Mouse (Mus musculus) neural tube, embryonic 12.5 days (tissue): ENCODE data around the gene Adprhl2. TPM values are rescaled to one million over a fixed set of nuclear protein-coding genes. Genes with fewer than 3 reads are reported as not detected.
A peak's percentile ranks its signal among the peaks of the same experiment; 100 is the strongest.

Experiments used
- ATAC-seq: fragments of 200-750 bp; cut with Nextera tagmentation; 2 replicates; pipeline ENCODE4 v1.8.0; 2017; ENCODE audit warnings: low read depth, mild to moderate bottlenecking, moderate TSS enrichment, moderate library complexity; ENCODE audit not compliant: low FRiP score
- H3K27ac ChIP-seq: fragments of 300-500 bp; sonication (generic); 2 replicates; pipeline ENCODE4 v1.5.1; 2016
- H3K27me3 ChIP-seq: fragments of 300-500 bp; sonication (generic); replicated peaks from 2 replicates; pipeline ENCODE4 v1.6.1; 2016; ENCODE audit warnings: mild to moderate bottlenecking
- H3K36me3 ChIP-seq: fragments of 300-500 bp; sonication (generic); 2 replicates; pipeline ENCODE4 v1.6.1; 2016; ENCODE audit warnings: mild to moderate bottlenecking
- H3K4me1 ChIP-seq: fragments of 300-500 bp; sonication (generic); 2 replicates; pipeline ENCODE4 v1.6.1; 2016
- H3K4me2 ChIP-seq: fragments of 300-500 bp; sonication (generic); replicated peaks from 2 replicates; pipeline ENCODE4 v1.6.1; 2016; ENCODE audit warnings: mild to moderate bottlenecking
- H3K4me3 ChIP-seq: fragments of 300-500 bp; sonication (generic); 2 replicates; pipeline ENCODE4 v1.5.1; 2016
- H3K9ac ChIP-seq: fragments of 300-500 bp; sonication (generic); 2 replicates; pipeline ENCODE4 v1.6.1; 2016; ENCODE audit warnings: mild to moderate bottlenecking
- H3K9me3 ChIP-seq: fragments of 300-500 bp; sonication (generic); 2 replicates; pipeline ENCODE4 v1.6.1; 2016; ENCODE audit warnings: mild to moderate bottlenecking
- WGBS: fragments of 180-500 bp; shearing (Covaris S2); methylation state at CpG from one replicate; pipeline ENCODE4 v1.1.7; 2016; 5-methylcytosine and 5-hydroxymethylcytosine counted together
- polyA plus RNA-seq: library from polyadenylated mRNA; unstranded; fragments of >200 nt; fragmentation: Nextera tagmentation; extraction: Ambion mirVana; gene quantifications from 2 replicates; pipeline ENCODE4 v1.2.1, GENCODE M21; 2016

Adprhl2 gene
- polyA plus RNA-seq, 1 experiment from 2014 or later = 70.3 TPM

DNA sequence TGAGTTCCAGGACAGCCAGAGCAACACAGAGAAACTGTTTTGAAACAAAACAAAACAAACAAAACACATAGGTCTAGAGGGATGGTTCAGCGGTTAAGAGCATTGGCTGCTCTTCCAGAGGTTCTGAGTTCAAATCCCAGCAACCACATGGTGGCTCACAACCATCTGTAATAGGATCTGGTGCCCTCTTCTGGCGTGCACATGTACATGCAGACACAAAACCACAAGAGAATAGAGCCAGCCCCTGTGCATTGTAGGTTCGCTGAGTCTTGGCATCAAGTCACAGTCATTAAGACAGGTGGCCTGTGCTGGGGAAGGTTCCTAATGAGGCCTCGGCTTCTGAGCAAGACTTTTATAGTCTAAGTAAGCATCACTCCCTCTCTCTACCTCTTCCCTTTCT lies 17.6 kb downstream of the Adprhl2 start:
- H3K9me3 ChIP-seq = peaks cover 6% of the 10 kb centered on the region
- no peak overlapping the region for H3K27ac ChIP-seq
- H3K27me3 ChIP-seq = peaks cover 42% of the 10 kb centered on the region
- H3K36me3 ChIP-seq = no peaks in the 10 kb centered on the region
- WGBS = 60% methylated on average over 4 of the region's 4 CpGs
- no peak for ATAC-seq
- H3K4me1 ChIP-seq = peaks cover 13% of the 10 kb centered on the region
- H3K4me3 ChIP-seq = no peak overlapping the region
- H3K9ac ChIP-seq = no peak overlapping the region
- H3K4me2 ChIP-seq = no peak overlapping the region

DNA sequence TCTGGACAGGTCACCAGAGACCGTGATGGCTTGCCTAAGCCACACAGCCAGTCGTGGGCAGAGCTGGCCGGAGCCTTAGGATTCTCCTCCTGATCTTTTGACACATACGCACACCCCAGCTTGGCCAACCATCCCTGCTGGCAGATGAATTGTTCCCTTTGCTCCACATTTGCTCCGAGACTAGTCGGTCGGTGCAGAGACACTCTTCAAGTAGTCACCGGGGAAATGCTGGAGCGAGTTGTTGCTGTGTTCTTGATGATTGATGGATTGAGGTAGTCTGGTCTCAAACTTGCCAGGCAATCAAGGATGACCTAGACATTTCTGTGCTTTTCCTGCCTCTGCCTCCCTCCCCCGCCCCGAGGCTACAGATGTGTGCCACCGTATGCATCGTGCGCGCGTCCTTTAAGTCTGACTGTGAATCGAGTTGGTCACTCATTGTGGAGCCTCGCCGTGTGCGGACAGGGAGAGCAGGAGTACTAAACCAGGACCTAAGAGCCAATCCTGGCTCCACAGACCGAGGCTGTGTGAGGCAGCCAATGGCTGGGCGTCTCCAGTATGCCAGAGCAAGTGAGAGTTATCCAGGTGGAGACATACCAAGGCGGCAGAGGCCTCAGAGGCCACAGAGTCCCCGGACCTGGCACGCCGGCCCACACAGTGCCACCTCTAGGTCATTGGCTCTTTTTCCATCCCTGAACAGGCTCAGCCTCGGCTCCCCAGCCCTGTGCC lies 19.8 kb downstream of the Adprhl2 start:
- Histone ChIP-seq H3K4me1 (peaks cover 21% of the 10 kb centered on the region), H3K9ac (no peak overlapping the region), H3K4me2 (peak overlapping the region; percentile 56), H3K9me3 (peaks cover 6% of the 10 kb centered on the region), H3K27ac (no peak overlapping the region), H3K36me3 (no peaks in the 10 kb centered on the region), H3K27me3 (peaks cover 63% of the 10 kb centered on the region), H3K4me3 (peak overlapping the region; percentile 28)
- ATAC-seq = no peak
- WGBS = 2% methylated on average over 27 of the region's 27 CpGs

DNA sequence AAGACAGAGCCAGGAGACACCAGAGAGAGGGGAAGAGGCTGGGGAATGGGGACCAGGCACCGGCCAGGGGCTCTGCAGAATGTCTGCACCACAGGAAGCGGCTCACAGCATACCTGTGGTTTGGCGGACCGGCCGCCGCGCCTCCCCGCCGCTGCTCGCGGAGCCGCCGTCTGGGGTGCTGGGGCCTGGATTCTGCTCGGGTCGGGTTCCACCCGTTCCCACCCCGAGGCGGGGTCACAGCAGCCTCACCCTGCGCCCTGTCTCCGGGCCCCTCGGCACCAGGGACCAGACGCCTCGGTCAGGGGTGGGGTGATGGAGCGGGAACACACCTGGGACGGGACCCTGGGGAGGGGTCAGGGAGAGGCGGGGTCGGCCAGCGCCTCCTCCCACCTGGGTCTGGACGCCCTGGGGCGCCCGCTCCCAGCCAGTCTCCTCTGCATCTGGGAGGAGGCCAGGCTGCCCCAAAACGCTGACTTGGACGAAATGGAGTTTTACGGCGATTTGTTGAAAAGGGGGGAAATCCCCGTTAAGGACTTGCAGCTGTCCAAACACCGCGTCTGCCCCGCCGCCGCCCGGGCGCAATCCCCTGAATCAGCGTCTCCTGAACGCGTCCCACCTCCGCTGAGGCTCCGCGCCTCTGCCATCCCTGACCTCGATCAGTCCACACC lies 20.5 kb downstream of the Adprhl2 start:
- no peak for ATAC-seq
- H3K27ac ChIP-seq = no peak overlapping the region
- under 1% methylated on average over 50 of the region's 50 CpGs for WGBS

DNA sequence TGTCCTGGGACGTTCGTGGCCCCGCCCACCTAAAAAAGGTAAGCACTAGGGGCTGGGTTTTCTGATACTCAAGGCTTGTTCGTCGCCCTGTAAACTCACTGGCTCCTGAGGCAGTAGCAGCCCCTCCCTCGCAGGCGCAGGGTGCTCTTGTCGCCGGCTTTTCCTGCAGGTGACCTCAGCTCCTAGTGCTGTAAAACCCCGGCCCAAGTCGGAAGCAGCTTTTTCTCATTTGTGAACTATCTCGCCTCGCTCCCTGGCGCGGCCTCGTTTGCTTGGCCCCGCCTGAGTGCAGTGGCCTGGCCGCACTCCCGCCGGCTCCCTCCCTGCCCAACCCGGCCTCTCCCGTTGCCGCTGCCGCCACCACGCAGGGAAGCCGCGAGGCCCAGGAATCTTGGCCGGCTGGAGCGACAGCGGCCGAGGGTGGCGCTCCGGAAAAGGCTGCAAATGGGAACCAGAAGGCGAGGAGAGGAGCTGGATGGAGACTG lies 24.8 kb downstream of the Adprhl2 start:
- no peak for ATAC-seq
- WGBS = under 1% methylated on average over 34 of the region's 34 CpGs
- H3K9ac ChIP-seq = peak overlapping the region; percentile 54
- H3K9me3 ChIP-seq = no peaks in the 10 kb centered on the region
- H3K4me2 ChIP-seq = peak overlapping the region; percentile 70
- H3K27me3 ChIP-seq = peaks cover 70% of the 10 kb centered on the region
- H3K36me3 ChIP-seq = no peaks in the 10 kb centered on the region
- peak overlapping the region; percentile 23; the same call in 1 of the 2 replicates for H3K4me3 ChIP-seq
- H3K27ac ChIP-seq = no peak overlapping the region
- H3K4me1 ChIP-seq = peaks cover 23% of the 10 kb centered on the region

More for the DNA sequence above, 20.5 kb downstream of the Adprhl2 start:
- Histone ChIP-seq H3K9me3 (peaks cover 4% of the 10 kb centered on the region), H3K36me3 (no peaks in the 10 kb centered on the region), H3K9ac (no peak overlapping the region; the same call in 1 of the 2 replicates), H3K27me3 (peaks cover 70% of the 10 kb centered on the region), H3K4me2 (peak overlapping the region; percentile 56), H3K4me1 (peaks cover 26% of the 10 kb centered on the region), H3K4me3 (peak overlapping the region; percentile 28)

DNA sequence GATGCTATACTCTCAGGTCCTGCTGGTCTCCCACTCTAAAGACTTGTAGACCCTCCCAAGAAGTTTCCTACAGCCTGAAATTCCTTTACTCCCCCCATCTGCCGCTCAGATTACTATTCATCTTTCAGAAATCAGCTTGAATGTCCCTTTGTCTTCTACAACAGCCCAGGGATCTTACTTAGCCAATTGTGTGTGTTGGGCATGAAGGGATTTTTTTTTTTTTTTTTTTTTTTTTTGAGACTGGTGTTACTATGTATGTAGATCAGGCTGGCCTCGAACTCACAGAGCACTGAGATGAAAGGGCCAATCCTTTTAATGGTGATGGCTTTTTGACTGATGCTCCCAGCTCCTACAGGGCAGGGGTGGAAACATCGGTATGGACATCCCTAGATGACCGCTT lies 25.6 kb downstream of the Adprhl2 start:
- Histone ChIP-seq H3K27me3 (peaks cover 63% of the 10 kb centered on the region), H3K4me2 (no peak overlapping the region; the same call in 1 of the 2 replicates), H3K4me3 (no peak overlapping the region), H3K9me3 (no peaks in the 10 kb centered on the region), H3K36me3 (no peaks in the 10 kb centered on the region), H3K4me1 (peaks cover 16% of the 10 kb centered on the region), H3K9ac (no peak overlapping the region), H3K27ac (no peak overlapping the region)
- 36% methylated on average over 4 of the region's 4 CpGs for WGBS
- ATAC-seq = no peak

DNA sequence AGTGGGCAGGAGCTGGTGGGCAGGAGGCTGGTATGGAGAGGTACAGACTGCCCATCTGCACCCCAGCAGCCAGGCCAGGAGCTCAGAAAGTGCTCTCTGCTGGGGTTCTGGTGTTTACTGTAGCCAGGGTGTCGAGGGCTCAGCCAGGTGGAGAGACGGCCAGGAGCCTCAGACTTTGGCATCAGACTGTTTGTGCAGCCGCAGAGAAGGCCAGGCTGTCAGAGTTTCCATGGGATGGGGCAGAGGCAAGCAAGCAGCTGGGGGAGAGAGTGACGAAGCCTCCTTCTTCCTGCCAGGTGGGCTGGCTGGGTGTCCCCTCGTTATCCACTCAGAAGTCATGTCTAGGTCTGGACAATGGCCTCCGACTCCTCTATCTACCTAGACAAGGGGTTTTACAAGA lies 26.4 kb downstream of the Adprhl2 start:
- Histone ChIP-seq H3K36me3 (no peaks in the 10 kb centered on the region), H3K4me1 (peaks cover 13% of the 10 kb centered on the region), H3K4me3 (no peak overlapping the region), H3K4me2 (no peak overlapping the region), H3K27me3 (peaks cover 55% of the 10 kb centered on the region), H3K9me3 (no peaks in the 10 kb centered on the region), H3K9ac (no peak overlapping the region), H3K27ac (no peak overlapping the region)
- no peak for ATAC-seq
- 73% methylated on average over 6 of the region's 6 CpGs for WGBS

DNA sequence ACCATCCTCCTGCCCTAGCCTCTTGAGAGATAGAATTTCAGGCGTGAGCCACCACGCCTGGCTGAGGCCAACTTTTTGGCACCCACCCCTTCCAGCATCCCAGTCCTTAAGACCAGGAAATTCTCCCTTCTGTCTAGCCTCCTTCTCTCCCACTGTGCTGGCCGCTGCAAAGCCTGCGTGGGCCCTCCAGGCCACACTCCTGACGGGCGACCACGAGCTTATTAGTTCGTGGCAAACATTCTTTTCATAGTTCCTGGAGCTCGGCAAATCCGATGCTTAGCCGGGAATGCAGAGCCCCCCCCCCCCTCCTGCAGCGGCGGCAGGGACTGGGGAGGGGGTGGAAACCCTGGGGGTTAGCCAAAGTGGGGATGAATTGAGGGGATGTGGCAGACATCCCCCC lies 30.3 kb downstream of the Adprhl2 start:
- WGBS = 50% methylated on average over 13 of the region's 13 CpGs
- no peak for ATAC-seq
- peaks cover 7% of the 10 kb centered on the region; the same call in 1 of the 2 replicates for H3K4me1 ChIP-seq
- no peak overlapping the region for H3K27ac ChIP-seq
- H3K9ac ChIP-seq = no peak overlapping the region
- peaks cover 54% of the 10 kb centered on the region for H3K27me3 ChIP-seq
- H3K4me2 ChIP-seq = no peak overlapping the region
- 0 out of 2 replicates have a peak, but pooled peaks cover under 1% of the 10 kb centered on the region for H3K9me3 ChIP-seq
- H3K4me3 ChIP-seq = no peak overlapping the region
- no peaks in the 10 kb centered on the region for H3K36me3 ChIP-seq

DNA sequence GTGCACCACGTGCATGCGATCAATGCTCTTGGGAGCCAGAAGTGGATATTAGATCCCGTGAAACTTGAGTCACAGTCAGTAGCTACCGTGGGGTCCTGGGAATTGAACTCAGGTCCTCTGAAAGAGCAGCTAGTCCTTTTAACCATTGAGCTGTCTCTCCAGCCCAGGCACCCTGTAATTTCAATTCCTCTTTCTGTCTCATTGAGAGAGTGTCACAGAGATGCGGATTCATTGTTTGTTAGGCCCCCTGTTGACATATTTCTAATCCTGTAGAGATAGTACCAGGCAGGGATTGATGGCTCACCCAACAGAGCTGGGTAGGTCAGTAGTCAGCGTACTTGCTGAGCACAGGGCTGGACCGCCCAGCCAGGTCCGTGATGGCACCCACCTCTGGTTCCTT lies 31.2 kb downstream of the Adprhl2 start:
- H3K4me2 ChIP-seq = no peak overlapping the region
- WGBS = 90% methylated on average over 8 of the region's 8 CpGs
- peaks cover 8% of the 10 kb centered on the region; the same call in 1 of the 2 replicates for H3K4me1 ChIP-seq
- no peaks in the 10 kb centered on the region for H3K36me3 ChIP-seq
- no peak overlapping the region for H3K27ac ChIP-seq
- H3K4me3 ChIP-seq = no peak overlapping the region
- no peak for ATAC-seq
- no peak overlapping the region for H3K9ac ChIP-seq
- peaks cover 53% of the 10 kb centered on the region for H3K27me3 ChIP-seq
- H3K9me3 ChIP-seq = peaks cover 6% of the 10 kb centered on the region; the same call in 1 of the 2 replicates

DNA sequence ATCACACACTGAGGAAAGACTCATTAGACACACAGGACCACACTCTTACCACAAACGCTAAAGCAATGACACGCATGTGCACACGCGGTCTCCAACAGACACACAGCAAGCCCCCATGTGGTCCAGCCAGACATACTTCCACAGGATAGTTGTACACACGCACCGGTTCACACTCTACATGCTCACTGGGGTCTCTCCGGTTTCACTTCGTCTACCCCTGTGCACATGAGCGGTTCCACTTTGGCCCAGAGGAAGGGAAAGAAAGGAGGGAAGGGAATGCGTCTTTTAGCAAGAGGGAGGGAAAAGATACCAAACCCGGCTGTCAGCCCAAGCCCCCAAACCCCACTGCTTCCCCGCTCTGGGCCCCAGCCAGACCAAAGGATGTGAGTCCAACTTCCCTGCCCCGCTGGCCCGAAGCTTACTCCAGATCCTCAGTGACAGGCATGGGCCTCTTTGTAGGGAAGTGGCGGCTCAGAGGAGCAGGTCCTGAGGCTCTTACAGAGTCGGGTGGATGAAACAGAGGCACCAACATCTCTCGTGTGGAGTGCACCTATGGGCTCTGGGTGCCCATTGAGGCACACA lies 33.3 kb downstream of the Adprhl2 start:
- H3K27me3 ChIP-seq = peaks cover 56% of the 10 kb centered on the region
- H3K27ac ChIP-seq = no peak overlapping the region
- ATAC-seq = no peak
- H3K9me3 ChIP-seq = peaks cover 6% of the 10 kb centered on the region; the same call in 1 of the 2 replicates
- no peak overlapping the region for H3K9ac ChIP-seq
- 42% methylated on average over 17 of the region's 17 CpGs for WGBS
- no peaks in the 10 kb centered on the region for H3K36me3 ChIP-seq
- H3K4me2 ChIP-seq = peak overlapping the region; percentile 16; the same call in 1 of the 2 replicates
- H3K4me3 ChIP-seq = no peak overlapping the region
- H3K4me1 ChIP-seq = peaks cover 8% of the 10 kb centered on the region; the same call in 1 of the 2 replicates

DNA sequence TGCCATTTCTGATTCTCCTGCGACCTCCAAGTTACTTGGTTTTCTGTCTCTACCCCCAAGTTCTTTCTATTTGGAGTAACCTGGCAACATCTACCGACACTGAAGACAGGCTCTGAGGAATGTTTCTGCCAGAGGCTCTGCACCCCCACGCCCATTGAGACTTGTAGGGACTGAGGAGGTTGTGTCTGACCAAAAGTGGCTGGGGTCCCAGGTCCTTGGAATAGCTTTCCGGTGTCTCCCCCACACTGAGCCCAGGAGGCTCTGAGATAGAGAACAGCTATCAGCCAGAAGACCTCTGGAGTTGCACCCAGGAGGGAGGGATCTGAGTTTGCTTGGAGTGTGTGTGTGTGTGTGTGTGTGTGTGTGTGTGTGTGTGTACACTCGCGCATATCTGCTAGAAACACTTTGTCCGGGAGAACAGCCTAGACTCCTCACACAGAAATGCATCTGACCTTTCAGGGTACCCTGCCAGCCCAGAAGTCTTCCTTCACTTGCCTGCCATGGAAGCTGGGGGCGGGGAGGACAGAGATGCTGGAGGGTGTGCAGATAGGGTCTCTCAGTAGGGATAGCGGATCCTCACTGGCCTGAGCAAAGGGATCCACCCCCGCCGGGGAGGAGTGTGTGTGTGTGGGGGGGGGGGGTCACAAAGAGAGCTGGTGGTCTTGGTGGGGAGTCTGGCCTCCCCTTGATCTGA lies 34.1 kb downstream of the Adprhl2 start:
- peak overlapping the region; percentile 16; the same call in 1 of the 2 replicates for H3K4me2 ChIP-seq
- 44% methylated on average over 11 of the region's 11 CpGs for WGBS
- no peak overlapping the region for H3K27ac ChIP-seq
- no peak overlapping the region for H3K4me3 ChIP-seq
- peaks cover 8% of the 10 kb centered on the region; the same call in 1 of the 2 replicates for H3K4me1 ChIP-seq
- no peak overlapping the region for H3K9ac ChIP-seq
- peaks cover 6% of the 10 kb centered on the region; the same call in 1 of the 2 replicates for H3K9me3 ChIP-seq
- ATAC-seq = no peak
- no peaks in the 10 kb centered on the region for H3K36me3 ChIP-seq
- H3K27me3 ChIP-seq = peaks cover 52% of the 10 kb centered on the region

DNA sequence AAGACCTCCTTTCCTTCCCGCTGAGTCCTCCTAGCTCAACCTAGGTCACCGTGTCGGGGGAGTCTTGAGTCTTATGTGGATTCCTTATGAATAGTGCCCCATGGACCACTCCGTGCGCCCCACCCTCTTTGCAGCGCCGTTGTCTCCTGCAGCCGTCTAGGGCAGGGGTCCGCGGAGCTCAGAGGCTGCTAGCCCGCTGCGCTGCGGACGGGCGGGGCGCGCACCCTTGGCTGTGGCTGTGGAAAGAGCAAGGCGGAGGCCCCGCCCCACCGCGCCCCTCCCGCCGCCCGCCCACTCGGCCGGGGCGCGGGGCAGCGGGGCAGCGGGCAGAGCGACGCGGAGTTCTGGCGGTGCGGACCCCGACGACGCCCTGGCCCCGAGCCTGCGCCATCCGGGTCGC lies 35.0 kb downstream of the Adprhl2 start, which contains the start of gene Col8a2:
Gene Col8a2 (plus strand): TSS at position 302 of the 400 bp plus-strand sequence.
- 2% methylated on average over 42 of the region's 42 CpGs for WGBS
- Histone ChIP-seq H3K9me3 (peaks cover 6% of the 10 kb centered on the region; the same call in 1 of the 2 replicates), H3K4me3 (peak within 1 kb of the TSS; percentile 38), H3K9ac (peak within 1 kb of the TSS; percentile 29; the same call in 1 of the 2 replicates), H3K27ac (no peak within 1 kb of the TSS), H3K36me3 (no peaks in the 10 kb centered on the region), H3K4me1 (peaks cover 8% of the 10 kb centered on the region; the same call in 1 of the 2 replicates), H3K4me2 (peak within 1 kb of the TSS; percentile 60), H3K27me3 (peaks cover 52% of the 10 kb centered on the region)
- no peak for ATAC-seq
